Mouse (Mus musculus) mouse trophoblast stem cell (cell line): Measurements from ENCODE around the gene Gm37240.

Experiments used
- in situ Hi-C, 2 experiments: fragments of 300-500 bp; cut with MseI, MboI; formaldehyde crosslinking; loops; 2 replicates in 1 of 2; 3 replicates in 1 of 2; pipeline ENCODE4 v1.15.1; 2025

Gm37240 gene

DNA sequence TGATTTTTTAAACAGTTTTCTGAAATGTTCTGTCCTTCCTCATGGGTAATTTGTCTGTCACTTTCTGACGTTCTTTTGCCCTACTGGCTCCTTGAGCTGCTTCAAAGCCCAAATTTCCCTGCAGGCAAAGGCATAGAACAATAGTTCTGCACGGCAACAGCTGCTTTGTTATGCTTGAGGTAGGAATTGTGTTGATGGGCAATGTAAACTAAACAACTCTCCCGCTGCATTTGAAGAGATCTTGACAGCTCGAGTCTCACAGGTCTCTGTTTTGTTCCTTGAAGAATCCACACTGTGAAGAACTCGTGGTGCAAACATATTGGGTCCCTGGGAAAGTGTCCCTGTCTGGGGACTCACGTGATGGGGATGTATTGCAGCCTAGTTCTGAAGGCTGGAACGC, 746.8 kb downstream of the Gm37240 start:
- in situ Hi-C loops: no loop called here

DNA sequence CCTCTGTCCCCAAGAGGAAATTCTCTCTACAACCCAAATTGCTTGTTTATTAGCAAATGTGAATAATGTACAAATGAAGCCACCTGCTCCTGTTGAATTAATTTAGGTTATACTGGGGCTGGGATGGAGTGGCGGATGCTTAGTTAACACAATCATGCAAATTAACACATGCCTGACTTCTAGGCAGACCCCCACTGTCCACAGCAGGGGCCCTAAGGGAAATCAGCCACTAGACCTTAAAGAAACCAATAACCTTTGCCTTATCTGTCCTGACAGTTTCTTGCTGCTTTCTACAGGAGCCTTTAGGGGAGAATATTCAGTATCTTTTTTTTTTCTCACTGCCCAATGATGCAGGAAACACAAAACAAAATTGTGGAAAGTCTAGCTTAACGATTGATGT, 748.9 kb downstream of the Gm37240 start:
- in situ Hi-C loops: no loop called here

DNA sequence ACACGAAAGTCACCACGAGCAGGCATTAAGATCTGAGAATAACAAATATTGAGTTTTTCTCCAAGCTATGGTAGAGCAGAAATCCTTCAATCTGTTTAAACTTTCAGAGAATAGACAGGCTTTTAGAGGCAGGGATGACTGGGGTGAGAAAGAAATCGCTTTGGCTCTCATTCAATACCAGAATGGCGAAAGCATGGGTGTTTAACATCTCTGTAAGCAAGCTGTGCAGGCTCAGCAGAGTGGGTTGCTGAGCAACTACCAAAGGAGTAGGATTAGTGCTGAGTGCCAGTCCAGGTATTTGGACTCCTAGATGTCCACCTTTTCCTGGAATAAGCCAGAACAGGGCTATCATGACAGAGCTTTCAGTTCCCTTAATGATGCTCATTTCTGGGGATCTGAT, 753.8 kb downstream of the Gm37240 start:
- in situ Hi-C loops: no loop called here

DNA sequence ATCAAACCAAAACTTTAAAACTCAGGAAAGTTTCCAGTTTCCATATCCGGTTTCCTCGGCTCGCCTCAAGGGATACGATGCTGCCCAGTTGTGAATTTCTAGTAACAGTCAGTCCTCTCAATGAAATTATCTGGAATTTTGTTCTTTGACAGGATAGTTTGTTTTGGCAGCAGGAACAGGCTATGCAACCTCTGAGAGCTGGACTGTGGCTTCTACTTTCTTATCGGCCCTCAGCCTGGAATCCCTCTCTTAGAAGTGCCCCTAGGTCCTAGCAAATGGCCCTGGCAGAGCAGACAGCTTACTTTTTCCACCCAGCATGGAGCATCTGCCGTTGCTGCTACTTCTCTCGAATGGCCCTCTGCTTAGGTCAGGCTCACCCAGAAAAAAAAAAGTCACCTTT, 755.4 kb downstream of the Gm37240 start:
- in situ Hi-C loops: no loop called here

DNA sequence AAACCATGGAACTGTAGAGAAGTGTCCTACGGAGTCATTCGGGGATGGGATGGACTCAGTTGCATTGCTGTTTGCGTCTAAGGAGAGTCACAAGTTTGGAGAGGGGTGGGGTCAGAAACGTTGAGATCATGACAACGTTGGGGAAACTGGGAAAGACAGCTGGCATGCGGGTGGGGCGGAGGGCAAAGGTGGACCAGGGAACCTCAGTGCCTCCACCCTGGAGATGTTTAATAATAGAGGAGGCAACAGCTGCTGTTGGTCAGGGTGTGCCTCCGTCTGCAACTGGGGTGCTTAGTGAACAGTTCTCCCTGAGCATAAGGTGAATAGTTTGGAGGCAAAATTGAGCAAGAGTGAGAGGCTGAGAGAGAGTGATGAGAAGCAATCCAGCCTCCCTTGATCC, 758.8 kb downstream of the Gm37240 start:
- in situ Hi-C loops: no loop called here

DNA sequence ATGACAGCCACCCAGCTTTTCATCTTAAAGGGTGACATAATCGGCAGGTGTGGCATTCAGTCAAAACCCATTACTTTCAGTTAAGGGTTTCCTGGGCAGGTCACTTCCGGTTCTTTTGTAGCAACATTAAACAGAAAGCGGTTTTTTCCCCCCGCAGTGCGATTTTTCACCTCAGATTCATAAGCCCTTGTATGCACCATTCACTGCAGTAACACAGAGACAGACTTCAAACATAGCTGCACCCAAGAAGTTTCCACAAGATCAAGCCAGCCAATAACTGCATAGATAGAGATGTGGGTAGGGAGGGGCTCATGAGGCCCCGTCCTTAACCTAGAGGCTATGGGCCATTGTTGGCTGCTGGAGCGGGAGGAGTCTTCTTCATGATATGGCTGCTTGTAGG, 760.3 kb downstream of the Gm37240 start:
- in situ Hi-C loops: no loop called here

DNA sequence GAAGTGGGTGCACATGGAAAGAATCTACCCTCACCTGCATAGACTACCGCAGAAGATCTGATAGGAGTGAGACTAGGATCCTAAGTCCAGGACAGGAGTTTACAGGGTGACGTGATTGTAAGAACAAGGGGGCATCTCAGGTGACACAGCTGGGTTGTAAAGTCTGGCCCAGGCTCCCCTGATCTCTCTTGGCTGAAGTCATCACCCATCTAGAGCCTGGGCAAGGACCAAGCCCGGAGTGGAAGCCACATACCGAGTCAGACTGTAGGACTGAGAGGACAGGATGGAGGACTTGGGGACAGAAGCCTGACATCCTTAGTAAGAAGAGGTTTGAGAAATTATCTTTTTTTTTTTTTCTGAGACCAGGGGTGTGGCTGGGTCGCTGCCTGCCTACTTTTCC, 761.8 kb downstream of the Gm37240 start:
- in situ Hi-C loops: no loop called here

DNA sequence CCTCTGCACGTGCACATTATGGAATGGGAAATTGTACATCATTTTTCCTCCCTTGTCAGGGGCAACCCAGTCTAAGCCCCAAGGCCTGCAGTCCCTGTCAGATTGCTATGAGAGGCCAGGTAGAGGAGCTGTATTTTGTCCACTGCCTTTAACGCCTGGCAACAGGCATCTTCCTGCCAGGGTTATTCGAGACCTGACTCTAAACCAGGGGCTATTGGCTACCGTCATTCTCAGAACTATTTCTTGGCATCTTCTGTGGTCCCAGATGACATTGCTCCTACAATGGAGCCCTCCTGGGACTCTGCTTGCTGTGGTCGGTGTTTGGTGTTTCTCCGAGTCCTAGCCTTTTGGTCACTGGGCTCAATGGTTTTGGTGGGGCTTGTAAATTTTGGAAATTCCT, 762.4 kb downstream of the Gm37240 start:
- in situ Hi-C loops: no loop called here

DNA sequence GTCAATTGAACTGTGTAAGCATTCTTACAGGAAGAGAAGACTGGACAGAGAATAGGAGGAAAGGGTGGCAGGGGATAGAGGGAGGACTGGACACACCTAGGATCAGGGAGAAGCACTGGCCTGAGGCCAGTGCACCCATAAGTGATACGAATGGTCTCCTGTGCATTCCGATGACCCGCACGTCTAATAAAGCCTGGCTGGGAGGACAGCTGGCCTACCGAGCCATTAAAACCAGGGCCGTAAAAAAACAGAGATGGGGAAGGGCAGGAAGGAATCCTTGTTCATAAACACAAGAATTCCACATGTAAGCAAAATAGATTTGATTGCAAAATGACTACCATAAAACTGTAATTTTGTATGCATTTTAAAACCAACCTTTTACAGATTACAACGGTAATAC, 762.9 kb downstream of the Gm37240 start:
- in situ Hi-C loops: no loop called here

DNA sequence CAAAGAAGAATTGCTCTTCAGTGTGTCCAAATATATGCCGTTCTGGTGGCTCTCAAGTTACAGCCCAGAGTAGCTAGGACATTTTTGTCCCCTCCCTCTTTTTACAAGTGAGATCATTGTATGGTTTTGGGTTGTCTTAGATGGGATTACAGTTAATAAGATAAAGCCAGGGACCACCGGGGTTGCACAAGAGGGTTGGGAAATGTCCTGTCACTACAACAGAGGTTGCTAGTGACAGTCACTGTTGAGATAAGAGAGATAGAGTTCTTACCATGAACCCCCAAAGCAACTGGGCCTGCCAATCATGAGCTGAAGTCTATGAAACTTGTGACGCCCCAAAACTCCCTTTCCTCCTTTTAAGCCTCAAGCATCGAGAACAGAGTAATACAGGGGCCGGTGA, 769.6 kb downstream of the Gm37240 start:
- in situ Hi-C loops: no loop called here

DNA sequence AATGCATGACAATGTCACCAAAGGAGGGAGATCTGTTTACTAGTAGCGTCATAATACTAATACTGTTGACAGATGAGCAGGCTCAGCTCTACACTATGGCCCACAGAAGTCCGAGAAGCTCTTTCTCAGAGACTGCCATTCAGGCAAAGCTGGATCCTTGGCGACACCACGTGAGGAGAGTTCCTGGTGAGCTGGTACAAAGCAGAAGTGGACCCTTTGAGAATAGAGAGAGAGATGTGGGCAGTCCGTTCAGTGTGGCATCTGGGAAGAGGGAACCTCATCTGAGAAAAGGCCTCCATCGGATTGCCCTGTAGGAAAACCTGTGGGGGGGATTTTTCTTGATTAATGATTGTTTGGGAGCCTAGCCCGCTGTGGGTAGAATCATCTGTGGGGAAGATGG, 770.3 kb downstream of the Gm37240 start:
- in situ Hi-C loops: no loop called here

DNA sequence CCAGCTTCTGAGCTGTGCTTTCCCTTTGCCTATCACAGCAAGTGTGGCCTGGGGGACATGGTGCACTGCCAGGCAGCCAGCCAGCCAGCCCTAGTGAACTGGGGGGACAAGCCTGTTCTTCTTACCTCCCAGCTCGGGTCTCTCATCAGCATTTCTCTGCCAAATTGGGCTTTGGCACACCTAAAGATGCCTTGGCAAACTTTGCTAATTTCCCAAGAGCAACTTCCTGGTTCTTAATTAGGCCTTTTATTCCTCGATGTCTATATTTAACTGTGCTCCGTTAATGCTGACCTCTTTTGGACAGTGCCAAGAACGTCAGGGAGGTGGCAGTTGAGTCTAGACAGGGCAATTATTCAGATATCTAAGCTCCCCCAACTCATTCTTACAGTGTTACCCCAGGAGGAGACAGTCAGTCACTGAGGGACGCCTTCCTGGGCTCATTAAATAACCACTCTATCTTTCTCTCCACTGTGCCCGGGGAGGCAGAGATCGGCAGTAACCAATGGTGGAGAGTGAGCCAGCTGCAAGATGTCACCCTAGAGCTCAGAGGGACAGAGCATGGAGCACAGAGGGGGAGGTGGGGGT, 771.3 kb downstream of the Gm37240 start:
- in situ Hi-C loops: no loop called here

DNA sequence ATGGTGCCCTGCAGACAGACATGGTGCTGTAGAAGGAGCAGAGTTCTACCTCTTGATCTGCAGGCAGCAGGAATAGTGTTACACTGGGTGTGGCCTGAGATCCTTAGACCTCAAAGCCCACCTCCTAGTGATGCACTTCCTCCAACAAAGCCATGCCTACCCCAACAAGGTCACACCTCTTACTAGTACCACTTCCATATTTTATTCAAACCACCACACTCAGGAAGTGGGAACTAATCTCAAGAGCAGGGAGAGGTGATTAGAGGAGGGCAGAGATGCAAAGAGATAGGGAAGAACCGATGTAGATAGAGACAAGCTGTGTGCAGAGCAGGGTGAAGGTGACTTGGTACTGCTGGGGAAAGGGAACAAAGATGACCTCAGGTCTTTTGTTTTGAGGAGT, 773.8 kb downstream of the Gm37240 start:
- in situ Hi-C loops: no loop called here

DNA sequence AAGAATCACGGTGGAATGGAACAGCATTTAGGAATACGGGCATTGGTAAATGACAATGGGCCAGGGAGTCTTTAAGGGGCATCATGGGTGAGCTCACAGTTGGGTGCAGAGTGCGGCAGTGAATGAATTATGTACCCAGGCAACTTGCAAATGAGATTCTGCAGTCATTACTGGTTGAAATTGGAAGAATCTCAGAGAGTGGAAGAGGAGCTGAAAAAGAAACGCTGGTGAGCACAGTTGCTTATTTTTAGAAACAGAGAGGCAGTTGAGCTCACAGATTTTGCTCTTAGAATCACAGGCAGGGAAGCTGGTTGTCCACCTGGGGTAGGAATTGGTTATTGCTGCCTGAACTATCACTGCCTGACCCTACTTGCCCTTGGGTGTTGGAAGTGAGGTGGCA, 776.6 kb downstream of the Gm37240 start:
- in situ Hi-C loops: no loop called here

DNA sequence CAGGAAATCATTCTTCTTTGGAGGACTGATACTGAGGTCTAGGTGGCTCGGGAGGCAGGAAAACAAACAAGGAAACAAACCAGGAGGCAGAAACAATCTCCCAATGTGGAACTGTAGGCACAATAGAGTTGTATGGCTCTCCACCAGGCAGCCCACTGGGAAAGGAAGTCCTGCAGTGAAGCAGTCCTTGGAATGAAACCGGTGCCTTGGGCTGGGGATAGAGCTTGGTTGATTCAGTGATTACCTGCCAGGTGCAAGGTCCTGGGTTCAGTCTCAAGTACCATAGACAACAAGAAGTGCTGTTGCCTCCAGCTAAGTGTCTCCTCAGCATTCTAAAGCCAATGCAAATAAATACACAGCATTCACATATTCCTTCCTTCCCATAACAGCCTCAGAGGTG, 778.1 kb downstream of the Gm37240 start:
- in situ Hi-C loops: no loop called here

DNA sequence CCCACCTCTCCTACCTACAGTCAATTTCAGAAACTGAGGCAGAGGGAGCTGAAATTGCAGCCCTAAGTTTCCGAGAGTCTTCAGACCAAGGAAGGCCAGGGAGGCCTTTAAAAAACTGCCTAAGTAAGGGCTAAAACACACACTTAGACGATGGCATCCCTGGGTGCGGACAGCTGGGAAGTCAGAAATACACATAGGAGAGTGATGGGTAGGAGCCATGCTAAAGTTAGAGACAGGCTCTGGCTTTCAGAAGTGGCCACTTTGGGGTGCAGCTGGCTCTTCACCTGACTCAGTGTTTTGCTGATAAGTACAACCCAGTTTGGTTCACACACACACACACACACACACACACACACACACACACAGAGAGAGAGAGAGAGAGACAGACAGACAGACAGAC, 778.9 kb downstream of the Gm37240 start:
- in situ Hi-C loops: no loop called here

DNA sequence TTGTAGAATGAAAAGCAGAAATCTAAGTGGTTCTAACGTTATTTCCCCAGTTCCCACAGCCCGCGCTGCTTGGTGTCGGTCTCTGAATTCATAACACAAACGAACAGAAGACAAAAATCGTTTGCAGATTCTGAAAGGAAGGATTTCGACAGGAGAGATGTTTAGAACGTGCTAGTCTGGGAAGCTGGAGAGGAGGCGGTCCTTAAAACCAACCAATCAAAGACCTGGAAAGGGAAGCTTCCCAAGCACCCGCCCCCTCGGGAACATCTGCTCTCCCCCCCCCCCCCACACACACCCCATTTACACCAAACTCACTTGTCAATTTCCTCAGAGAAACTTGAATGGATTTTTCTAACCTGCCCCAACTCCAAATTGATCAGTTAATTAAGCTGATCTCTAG, 780.4 kb downstream of the Gm37240 start:
- in situ Hi-C loops: no loop called here

DNA sequence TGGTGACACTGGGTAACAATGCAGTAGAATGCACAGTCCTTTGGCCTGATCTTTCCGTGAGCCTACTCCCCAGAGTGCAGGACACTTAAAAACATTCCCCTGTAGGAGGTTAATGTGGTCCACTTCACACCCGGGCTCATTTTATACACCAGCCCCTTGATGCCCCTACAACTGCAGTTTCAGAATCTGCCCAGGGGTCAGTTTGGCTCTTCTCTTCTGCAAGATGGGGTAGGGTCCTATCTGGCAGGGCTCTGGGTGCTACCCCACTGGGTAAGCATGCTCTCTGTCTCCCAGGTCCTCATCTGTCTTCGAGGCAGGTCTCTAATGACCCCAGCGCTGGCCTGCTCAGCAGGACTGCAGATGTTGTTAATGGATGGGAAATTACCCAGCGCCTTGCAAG, 783.0 kb downstream of the Gm37240 start:
- in situ Hi-C loops: no loop called here

DNA sequence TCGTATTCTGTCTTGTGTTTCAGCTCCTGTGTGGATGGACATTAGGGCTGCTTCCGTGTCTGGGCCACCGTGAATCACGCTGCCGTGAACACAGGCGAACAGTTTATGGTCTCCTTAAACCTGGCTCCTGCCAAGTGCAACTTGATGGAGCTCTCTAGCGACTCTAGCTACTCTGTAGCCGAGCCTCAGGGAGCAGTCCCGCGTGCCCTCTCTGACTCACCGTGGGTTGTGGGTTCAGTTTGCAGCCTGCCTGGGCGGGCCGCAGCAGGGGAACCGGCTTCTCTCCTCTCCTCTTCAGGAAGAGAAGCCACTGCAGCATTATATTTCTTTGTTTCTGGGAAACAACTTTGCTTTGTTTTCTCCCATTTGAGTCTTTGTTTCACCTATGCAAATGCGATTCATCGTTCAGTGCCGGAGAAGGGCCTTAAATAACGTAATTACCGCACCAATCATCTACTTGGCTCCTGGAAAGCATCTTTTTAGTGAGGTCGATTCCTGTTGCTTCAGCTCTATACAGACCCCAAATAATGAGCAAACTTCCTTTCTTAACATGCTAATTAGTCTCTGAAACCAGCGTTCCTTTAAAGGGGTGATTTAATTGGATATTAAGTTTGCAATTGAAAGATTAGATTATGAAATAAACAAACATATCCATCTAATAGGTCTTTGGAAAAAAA, 806.3 kb downstream of the Gm37240 start:
- in situ Hi-C loops: no loop called here

DNA sequence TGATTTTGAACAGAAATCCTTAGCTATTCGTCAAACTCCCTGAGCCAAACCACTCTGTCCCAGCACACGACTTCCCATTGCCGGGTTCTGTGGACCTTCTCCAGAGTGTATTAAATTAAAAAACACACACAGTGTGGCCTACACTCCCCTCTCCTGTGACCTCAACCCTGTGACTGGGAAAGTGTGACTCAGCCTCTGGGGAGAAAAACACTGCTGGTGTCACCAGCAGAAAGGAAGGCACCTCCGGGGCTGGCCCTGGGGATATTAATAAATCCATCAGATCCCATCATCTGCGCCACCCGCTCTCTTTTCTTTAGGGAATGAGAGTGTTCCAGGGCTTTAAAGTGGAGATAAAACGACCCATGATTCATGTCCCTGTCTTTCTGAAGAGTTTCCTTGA, 823.2 kb downstream of the Gm37240 start:
- in situ Hi-C loops: no loop called here

DNA sequence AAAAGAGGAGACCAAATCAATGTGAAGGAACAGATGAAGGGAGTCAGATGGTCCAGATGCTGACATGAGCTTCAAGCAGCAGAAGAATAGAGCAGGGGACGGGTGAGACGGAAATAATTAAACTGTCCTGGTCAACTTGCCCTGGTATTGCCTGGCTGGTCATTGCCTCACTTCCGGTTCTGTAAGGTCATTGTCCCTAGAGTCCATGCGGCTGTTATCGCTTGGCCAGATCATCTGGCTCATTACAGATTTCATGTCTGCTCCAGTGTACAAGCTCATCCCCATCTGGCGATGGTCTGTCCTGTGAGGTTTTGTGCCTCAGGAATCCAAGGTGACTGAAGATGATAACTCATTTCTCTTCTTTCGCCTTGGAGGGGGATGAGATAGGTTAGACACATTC, 827.2 kb downstream of the Gm37240 start:
- in situ Hi-C loops: no loop called here

DNA sequence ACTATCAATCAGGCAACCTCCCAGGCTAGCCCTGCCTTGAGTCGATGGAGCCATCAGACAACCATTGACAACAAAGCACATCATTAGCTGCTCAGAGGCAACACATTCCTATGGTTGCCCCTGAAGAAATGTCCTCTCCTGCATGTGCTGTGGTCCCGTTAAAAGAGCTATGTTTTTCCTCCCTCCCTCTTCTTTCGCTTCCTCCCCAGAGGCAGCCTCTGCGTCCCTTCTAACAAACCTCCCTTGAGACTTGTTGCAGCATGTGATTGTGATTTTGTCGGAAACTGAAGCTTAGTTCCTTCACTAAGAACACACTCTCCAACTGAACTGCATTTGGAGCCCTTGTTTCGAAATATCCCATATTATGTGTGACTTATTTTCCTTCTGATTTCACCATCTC, 830.1 kb downstream of the Gm37240 start:
- in situ Hi-C loops: no loop called here

DNA sequence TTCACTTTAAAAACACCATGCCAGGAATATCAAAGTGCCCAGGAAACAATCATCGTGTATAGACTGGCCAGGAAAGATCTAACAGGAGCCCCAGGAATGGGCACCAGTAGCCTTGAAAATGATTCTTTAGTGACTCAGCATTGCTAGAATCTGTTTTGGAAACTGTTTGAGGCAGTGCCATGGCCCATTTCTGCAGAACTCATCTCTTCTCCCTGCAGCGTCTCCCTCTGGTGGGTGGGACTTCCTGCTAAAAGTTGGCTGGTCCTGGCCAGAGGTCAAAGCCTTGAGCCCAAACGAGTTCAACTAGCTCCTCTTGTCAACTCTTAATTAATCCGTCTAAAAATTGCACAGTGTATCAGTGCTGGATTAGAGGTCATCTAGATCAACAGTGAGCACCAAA, 833.8 kb downstream of the Gm37240 start:
- in situ Hi-C loops: no loop called here

DNA sequence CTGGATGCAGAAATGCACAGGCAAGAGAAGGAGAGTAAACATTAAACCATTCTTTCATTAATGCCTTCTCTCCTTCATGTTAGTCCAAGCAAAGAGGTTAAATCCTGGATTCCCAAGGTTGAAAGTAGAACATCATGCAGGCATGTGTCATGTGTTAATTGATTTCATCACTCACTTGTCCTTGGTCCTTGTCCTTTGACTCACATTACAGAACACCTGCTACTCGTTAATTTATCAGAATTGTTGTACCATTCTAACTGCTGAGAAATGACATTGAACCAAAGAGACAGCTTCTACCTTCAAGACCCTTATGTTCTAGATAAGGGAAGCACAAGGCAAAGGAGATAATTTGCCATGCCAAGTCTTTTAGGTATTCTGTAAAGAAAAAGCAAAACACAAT, 835.1 kb downstream of the Gm37240 start:
- in situ Hi-C loops: no loop called here
